Mouse (Mus musculus) MEL (cell line): Measurements from ENCODE around the gene Hist1h2bh. TPM values are rescaled to one million over a fixed set of nuclear protein-coding genes. Genes with fewer than 3 reads are reported as not detected.
"Not testable (repeated sequence)": the region's sequence is repeated elsewhere in the genome, so short reads cannot be mapped to it uniquely, and the experiment has no call there.

Source experiments
- DNase-seq: peaks from one replicate; pipeline ENCODE4 v3.0.0; 2011; ENCODE audit warnings: low read depth, low spot score
- H3K27ac ChIP-seq: 2 replicates; pipeline ENCODE4 v1.5.1; 2012; ENCODE audit warnings: low read depth, mild to moderate bottlenecking, control low read depth, low read length, moderate library complexity; ENCODE audit not compliant: control insufficient read depth
- H3K27me3 ChIP-seq, 2 experiments: fragments of 150-350 bp in 1 of 2; sonication (generic) in 1 of 2; 2 replicates each; pipeline ENCODE4 v1.6.1; 2012; ENCODE audit warnings: low read length in 2 of 2, mild to moderate bottlenecking in 2 of 2, improper control_type of control experiment in 1 of 2, moderate library complexity in 1 of 2; ENCODE audit not compliant: insufficient read depth in 2 of 2, control insufficient read depth in 1 of 2
- H3K36me3 ChIP-seq, 2 experiments: 2 replicates each; pipeline ENCODE4 v1.6.1; 2012 to 2014; ENCODE audit warnings: low read length in 2 of 2, improper control_type of control experiment in 1 of 2, inconsistent platforms in 1 of 2, mild to moderate bottlenecking in 1 of 2; ENCODE audit not compliant: insufficient read depth in 2 of 2, control insufficient read depth in 1 of 2
- H3K4me1 ChIP-seq, 2 experiments: fragments of 150-350 bp in 1 of 2; sonication (generic) in 1 of 2; 2 replicates each; pipeline ENCODE4 v1.6.1; 2012; ENCODE audit warnings: low read length in 2 of 2, improper control_type of control experiment in 1 of 2, mild to moderate bottlenecking in 1 of 2; ENCODE audit not compliant: insufficient read depth in 2 of 2, control insufficient read depth in 1 of 2
- H3K4me3 ChIP-seq, 2 experiments: fragments of 150-350 bp in 1 of 2; sonication (generic) in 1 of 2; 2 replicates each; pipeline ENCODE4 v1.5.1; 2012; ENCODE audit warnings: low read depth in 2 of 2, low read length in 2 of 2, mild to moderate bottlenecking in 2 of 2, moderate library complexity in 2 of 2, control low read depth in 1 of 2, improper control_type of control experiment in 1 of 2; ENCODE audit not compliant: control insufficient read depth in 1 of 2, insufficient read depth in 1 of 2
- H3K79me2 ChIP-seq: 2 replicates; pipeline ENCODE4 v1.6.1; 2012; ENCODE audit warnings: mild to moderate bottlenecking, low read length, moderate library complexity; ENCODE audit not compliant: control insufficient read depth, poor library complexity, insufficient read depth
- H3K9ac ChIP-seq: 2 replicates; pipeline ENCODE4 v1.6.1; 2012; ENCODE audit warnings: low read depth, mild to moderate bottlenecking, control low read depth, low read length, moderate library complexity; ENCODE audit not compliant: control insufficient read depth, poor library complexity, severe bottlenecking
- H3K9me3 ChIP-seq: fragments of 150-350 bp; sonication (generic); replicated peaks from 2 replicates; pipeline ENCODE4 v1.6.1; 2012; ENCODE audit warnings: mild to moderate bottlenecking, low read length, improper control_type of control experiment, moderate library complexity; ENCODE audit not compliant: insufficient read depth
- ELF1 ChIP-seq: IDR thresholded peaks from 2 replicates; pipeline ENCODE4 v1.6.1; 2014; ENCODE audit warnings: low read depth, mild to moderate bottlenecking, inconsistent platforms, low read length, improper control_type of control experiment, moderate library complexity
- ETS1 ChIP-seq: IDR thresholded peaks from 2 replicates; pipeline ENCODE4 v1.6.1; 2012; ENCODE audit warnings: low read depth, mild to moderate bottlenecking, inconsistent platforms, low read length, improper control_type of control experiment, moderate library complexity
- JUND ChIP-seq: IDR thresholded peaks from 2 replicates; pipeline ENCODE4 v1.6.1; 2011; ENCODE audit warnings: low read depth, mild to moderate bottlenecking, improper control_type of control experiment, low read length
- MAX ChIP-seq: IDR thresholded peaks from 2 replicates; pipeline ENCODE4 v1.6.1; 2011; ENCODE audit warnings: low read length, improper control_type of control experiment
- MAZ ChIP-seq: IDR thresholded peaks from 2 replicates; pipeline ENCODE4 v1.6.1; 2012; ENCODE audit warnings: low read depth, mild to moderate bottlenecking, inconsistent platforms, low read length, improper control_type of control experiment
- MEF2A ChIP-seq: IDR thresholded peaks from 2 replicates; pipeline ENCODE4 v1.6.1; 2014; ENCODE audit warnings: low read depth, mild to moderate bottlenecking, inconsistent platforms, low read length, improper control_type of control experiment; ENCODE audit not compliant: poor library complexity, insufficient replicate concordance, severe bottlenecking; ENCODE audit errors: extremely low read depth
- MXI1 ChIP-seq: IDR thresholded peaks from 2 replicates; pipeline ENCODE4 v1.6.1; 2011; ENCODE audit warnings: mild to moderate bottlenecking, low read depth, low read length, improper control_type of control experiment
- MYC ChIP-seq: IDR thresholded peaks from 2 replicates; pipeline ENCODE4 v1.6.1; 2011; ENCODE audit warnings: low read depth, mild to moderate bottlenecking, low read length, improper control_type of control experiment, moderate library complexity
- NELFE ChIP-seq: IDR thresholded peaks from 2 replicates; pipeline ENCODE4 v1.6.1; 2011; ENCODE audit warnings: low read depth, low read length, improper control_type of control experiment
- POLR2A ChIP-seq, 2 experiments: IDR thresholded peaks; 2 replicates each; pipeline ENCODE4 v1.6.1; 2011 to 2012; ENCODE audit warnings: low read length in 2 of 2, mild to moderate bottlenecking in 2 of 2, control low read depth in 1 of 2, improper control_type of control experiment in 1 of 2, low read depth in 1 of 2, moderate library complexity in 1 of 2; ENCODE audit not compliant: control insufficient read depth in 1 of 2, insufficient read depth in 1 of 2, poor library complexity in 1 of 2
- POLR2AphosphoS2 ChIP-seq: IDR thresholded peaks from 2 replicates; pipeline ENCODE4 v1.6.1; 2011; ENCODE audit warnings: low read length, improper control_type of control experiment
- POLR2AphosphoS5 ChIP-seq: IDR thresholded peaks from 2 replicates; pipeline ENCODE4 v1.6.1; 2012; ENCODE audit warnings: low read depth, borderline replicate concordance, mild to moderate bottlenecking, inconsistent platforms, low read length, moderate library complexity, mixed read lengths
- RAD21 ChIP-seq: IDR thresholded peaks from 2 replicates; pipeline ENCODE4 v1.6.1; 2011; ENCODE audit warnings: mild to moderate bottlenecking, low read depth, low read length, improper control_type of control experiment
- RCOR1 ChIP-seq: IDR thresholded peaks from 2 replicates; pipeline ENCODE4 v1.6.1; 2012; ENCODE audit warnings: low read depth, mild to moderate bottlenecking, inconsistent platforms, low read length, improper control_type of control experiment
- SIN3A ChIP-seq: IDR thresholded peaks from 2 replicates; pipeline ENCODE4 v1.6.1; 2012; ENCODE audit warnings: low read length, improper control_type of control experiment, inconsistent platforms
- SMC3 ChIP-seq: IDR thresholded peaks from 2 replicates; pipeline ENCODE4 v1.6.1; 2011; ENCODE audit warnings: low read depth, low read length, improper control_type of control experiment
- TAL1 ChIP-seq: IDR thresholded peaks from 2 replicates; pipeline ENCODE4 v1.6.1; 2012; ENCODE audit warnings: mild to moderate bottlenecking, inconsistent platforms, low read length, moderate library complexity, mixed read lengths
- TBP ChIP-seq: IDR thresholded peaks from 2 replicates; pipeline ENCODE4 v1.8.0; 2011; ENCODE audit warnings: low read depth, low read length, improper control_type of control experiment
- TCF12 ChIP-seq: IDR thresholded peaks from 2 replicates; pipeline ENCODE4 v1.6.1; 2014; ENCODE audit warnings: low read depth, mild to moderate bottlenecking, inconsistent platforms, low read length, improper control_type of control experiment, moderate library complexity
- UBTF ChIP-seq: IDR thresholded peaks from 2 replicates; pipeline ENCODE4 v1.6.1; 2012; ENCODE audit warnings: low read depth, mild to moderate bottlenecking, inconsistent platforms, low read length, improper control_type of control experiment, moderate library complexity, borderline replicate concordance; ENCODE audit not compliant: insufficient read depth
- polyA plus RNA-seq, 2 experiments: library from polyadenylated mRNA; stranded (reverse) in 1 of 2; unstranded in 1 of 2; fragments of >175 nt in 1 of 2; fragments of >200 nt in 1 of 2; gene quantifications; 2 replicates each; pipeline versions ENCODE4 v1.2.1 to v1.2.4; 2012; ENCODE audit warnings: low replicate concordance in 2 of 2, low read depth in 1 of 2; ENCODE audit not compliant: insufficient read length in 2 of 2, insufficient read depth in 1 of 2, missing spikeins in 1 of 2
- total RNA-seq: library from RNA; depleted of rRNA; stranded (reverse); fragments of 300-350 nt; gene quantifications from 2 replicates; pipeline ENCODE4 v1.2.3, GENCODE M21; 2012

Gene Hist1h2bh
- total and polyA plus RNA-seq, 3 experiments = 0.70 to 275 TPM; not detected in 1

DNA sequence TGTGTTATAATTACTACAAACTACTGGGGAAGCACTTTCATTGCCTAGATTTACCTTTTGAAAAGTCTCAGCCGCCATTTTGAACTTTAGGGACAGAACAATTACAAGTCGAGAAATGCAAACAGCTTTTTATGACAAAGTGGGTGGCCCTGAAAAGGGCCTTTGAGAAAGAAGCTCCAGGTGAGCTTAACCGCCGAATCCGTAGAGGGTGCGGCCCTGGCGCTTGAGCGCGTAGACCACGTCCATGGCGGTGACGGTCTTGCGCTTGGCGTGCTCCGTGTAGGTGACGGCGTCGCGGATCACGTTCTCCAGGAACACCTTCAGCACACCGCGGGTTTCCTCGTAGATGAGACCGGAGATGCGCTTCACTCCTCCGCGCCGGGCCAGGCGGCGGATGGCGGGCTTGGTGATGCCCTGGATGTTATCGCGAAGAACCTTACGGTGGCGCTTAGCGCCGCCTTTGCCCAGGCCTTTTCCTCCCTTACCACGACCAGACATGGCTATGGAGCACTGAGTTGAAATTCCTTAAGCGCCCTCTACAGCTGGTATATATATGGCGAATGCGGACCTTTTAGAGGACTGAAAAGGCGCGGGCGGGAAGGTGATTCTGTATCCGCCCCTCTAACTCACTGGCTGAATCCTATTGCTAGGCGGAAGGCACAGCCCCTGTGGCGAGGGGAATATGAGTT, 8.1 kb upstream of the Hist1h2bh start, which contains the start of gene Hist1h4f:
Hist1h4f (minus strand) TSS at position 503 of the 689 bp plus-strand sequence.
- H3K4me1 ChIP-seq = peaks cover 0 to 14% of the 10 kb centered on the region in 2 experiments; a peak in 2 of 4 replicates

DNA sequence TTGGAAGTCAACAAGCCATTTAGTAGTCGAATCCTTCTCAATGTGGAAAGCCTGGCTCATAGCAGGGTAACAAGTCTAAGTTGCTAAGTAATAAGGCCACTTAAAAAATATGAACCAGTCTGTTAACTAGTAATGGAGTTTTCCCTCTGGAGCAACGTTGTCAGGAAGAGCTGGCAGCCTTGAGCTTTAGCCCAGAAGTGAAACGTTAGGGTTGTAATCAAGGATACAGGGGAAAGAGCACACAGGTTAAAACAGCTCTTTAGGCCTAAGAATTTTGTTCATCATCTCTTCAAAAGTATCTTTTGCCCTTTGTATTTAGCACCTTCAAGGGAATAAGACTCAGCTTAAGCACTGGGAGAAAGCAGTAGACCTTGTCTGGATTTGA, 7.6 kb upstream of the Hist1h2bh start:
- peak overlapping the region; percentile 0 to 44 for H3K4me3 ChIP-seq
- peaks cover 3% of the 10 kb centered on the region; the same call in 1 of the 2 replicates for H3K79me2 ChIP-seq
- H3K4me1 ChIP-seq = peaks cover 0 to 16% of the 10 kb centered on the region in 2 experiments; a peak in 2 of 4 replicates
- no peaks in the 10 kb centered on the region for H3K27me3 ChIP-seq
- H3K36me3 ChIP-seq = peaks cover 0 to 49% of the 10 kb centered on the region in 2 experiments; a peak in 2 of 4 replicates
- H3K27ac ChIP-seq = peak overlapping the region; percentile 100
- H3K9me3 ChIP-seq = no peaks in the 10 kb centered on the region
- DNase-seq = peak; percentile 86
- H3K9ac ChIP-seq = peak overlapping the region; percentile 87
- no peak for TF ChIP-seq ELF1
- no peak for TF ChIP-seq MYC
- TF ChIP-seq MEF2A = no peak
- TF ChIP-seq POLR2AphosphoS2 = no peak
- no peak for TF ChIP-seq SMC3
- no peak for TF ChIP-seq MAZ
- no peak for TF ChIP-seq ETS1
- no peak for TF ChIP-seq JUND
- TF ChIP-seq NELFE = no peak
- TF ChIP-seq TCF12 = no peak
- TF ChIP-seq MXI1 = no peak
- TF ChIP-seq MAX = no peak
- TF ChIP-seq RAD21 = no peak
- TF ChIP-seq TAL1 = no peak
- TF ChIP-seq RCOR1 = no peak
- TF ChIP-seq SIN3A = no peak
- no peak; the same call in 1 of the 2 replicates for TF ChIP-seq TBP

More for the DNA sequence above, 8.1 kb upstream of the Hist1h2bh start, which contains the start of gene Hist1h4f:
- Histone ChIP-seq H3K4me3 (peak within 1 kb of the TSS; percentile 0 to 44), H3K27ac (peak within 1 kb of the TSS; percentile 100), H3K9ac (peak within 1 kb of the TSS; percentile 87), H3K36me3 (peaks cover 0 to 46% of the 10 kb centered on the region in 2 experiments; a peak in 2 of 4 replicates)
- not testable (repeated sequence) for H3K79me2 ChIP-seq, H3K9me3 ChIP-seq, H3K27me3 ChIP-seq
- peak; percentile 97 for DNase-seq
- TF ChIP-seq UBTF = peak; percentile 98
- TF ChIP-seq TBP = peak; percentile 99
- peak; percentile 21; the same call in 1 of the 2 replicates for TF ChIP-seq TAL1
- peak; percentile 97 for TF ChIP-seq POLR2AphosphoS5
- peak; percentile 97 to 99 for TF ChIP-seq POLR2A (IDR thresholded peaks at IDR 0.05; ENCODE audit: control insufficient read depth in 1 of 2, insufficient read depth in 1 of 2, low read depth in 1 of 2, low read length in 2 of 2, poor library complexity in 1 of 2)
